ENCODE assay signal across 7 mouse cellular contexts in genomic region chr10:120872483-120872862, GRCm38 (mm10). TPM values are rescaled to one million over a fixed set of nuclear protein-coding genes. Genes with fewer than 3 reads are reported as not detected.
A peak's percentile ranks its signal among the peaks of the same experiment; 100 is the strongest.
DNase-seq lines count a peak whose midpoint lies in the region; ATAC-seq and TF ChIP-seq lines count a peak whose summit lies in the region.

No protein-coding gene starts in this region.

- no peaks in the 10 kb centered on the region for H3K27me3 ChIP-seq in MEL (ENCODE audit: control insufficient read depth in 1 of 2, insufficient read depth in 2 of 2, low read length in 2 of 2)
- H3K27me3 ChIP-seq in heart, embryonic 14.5 days (ENCODE audit: control insufficient read depth, insufficient read depth, low read length): no peaks in the 10 kb centered on the region
- H3K27me3 ChIP-seq in kidney, embryonic 16.5 days (ENCODE audit: insufficient read depth, low read length): no peaks in the 10 kb centered on the region

- H3K9ac ChIP-seq in MEL (ENCODE audit: control insufficient read depth, low read depth, low read length, poor library complexity, severe bottlenecking): no peak overlapping the region
- H3K9ac ChIP-seq in heart, embryonic 14.5 days (ENCODE audit: low read length): peak overlapping the region; percentile 64
- H3K9ac ChIP-seq in kidney, embryonic 16.5 days (replicated peaks; ENCODE audit: low read length): peak overlapping the region; percentile 51

- H3K4me1 ChIP-seq in MEL (ENCODE audit: control insufficient read depth in 1 of 2, insufficient read depth in 2 of 2, low read length in 2 of 2): peaks cover 0 to 10% of the 10 kb centered on the region in 2 experiments; a peak in 2 of 4 replicates
- peaks cover 29 to 51% of the 10 kb centered on the region in 2 experiments for H3K4me1 ChIP-seq in heart, embryonic 14.5 days (ENCODE audit: control insufficient read depth in 2 of 2, insufficient read depth in 2 of 2, low read length in 2 of 2)
- H3K4me1 ChIP-seq in kidney, embryonic 16.5 days (ENCODE audit: insufficient read depth, low read length): peaks cover 42% of the 10 kb centered on the region

- peak overlapping the region; percentile 60 for H3K4me2 ChIP-seq in heart, embryonic 14.5 days (ENCODE audit: low read length)
- peak overlapping the region; percentile 67 for H3K4me2 ChIP-seq in kidney, embryonic 16.5 days (replicated peaks; ENCODE audit: low read depth, low read length)

- peaks cover 0 to 9% of the 10 kb centered on the region in 2 experiments; a peak in 2 of 4 replicates for H3K36me3 ChIP-seq in MEL (ENCODE audit: control insufficient read depth in 1 of 2, insufficient read depth in 2 of 2, low read length in 2 of 2)
- H3K36me3 ChIP-seq in heart, embryonic 14.5 days (ENCODE audit: control insufficient read depth, insufficient read depth, low read length): peaks cover 21% of the 10 kb centered on the region
- H3K36me3 ChIP-seq in kidney, embryonic 16.5 days (ENCODE audit: insufficient read depth, low read length): 0 out of 2 replicates have a peak, but pooled peaks cover 3% of the 10 kb centered on the region

- H3K79me2 ChIP-seq in MEL (ENCODE audit: control insufficient read depth, insufficient read depth, low read length, poor library complexity): no peaks in the 10 kb centered on the region; the same call in 1 of the 2 replicates

- peak; percentile 57 to 74 (median 70) for TF ChIP-seq CTCF in MEL (IDR thresholded peaks at IDR 0.05 in 2 of 3, conservative IDR thresholded peaks at IDR 0.05 in 1 of 3; ENCODE audit: control insufficient read depth in 1 of 3, insufficient read depth in 1 of 3, low read depth in 2 of 3, low read length in 3 of 3, poor library complexity in 1 of 3, severe bottlenecking in 1 of 3)

- no peak for TF ChIP-seq POLR2A in MEL (IDR thresholded peaks at IDR 0.05; ENCODE audit: control insufficient read depth in 1 of 2, insufficient read depth in 1 of 2, low read depth in 1 of 2, low read length in 2 of 2, poor library complexity in 1 of 2)

- peak; percentile 74 to 75 for DNase-seq in B cell, adult 2 months
- DNase-seq in MEL (ENCODE audit: low read depth, low spot score): peak; percentile 59
- DNase-seq in embryo, embryonic 10 days (ENCODE audit: low spot score): peak; percentile 92
- DNase-seq in lung, postnatal 14 days: peak; percentile 60
- DNase-seq in retina, postnatal 7 days (ENCODE audit: low read depth, low spot score): peak; percentile 46

- H3K9me3 ChIP-seq in MEL (replicated peaks; ENCODE audit: insufficient read depth, low read length): no peaks in the 10 kb centered on the region
- H3K9me3 ChIP-seq in heart, embryonic 14.5 days (ENCODE audit: control insufficient read depth, low read length): no peaks in the 10 kb centered on the region
- H3K9me3 ChIP-seq in kidney, embryonic 16.5 days (ENCODE audit: low read length): no peaks in the 10 kb centered on the region

- TF ChIP-seq EP300 in MEL (IDR thresholded peaks at IDR 0.05; ENCODE audit: low read depth in 1 of 2, low read length in 2 of 2): no peak

- TF ChIP-seq RAD21 in MEL (IDR thresholded peaks at IDR 0.05; ENCODE audit: low read depth, low read length): peak; percentile 68

- peak; percentile 52; the same call in 1 of the 2 replicates for ATAC-seq in heart, embryonic 14.5 days (ENCODE audit: insufficient number of reproducible peaks, insufficient read depth, low FRiP score, low read depth)
- ATAC-seq in kidney, embryonic 16.5 days (ENCODE audit: low FRiP score, low TSS enrichment): peak; percentile 87

- no peak overlapping the region for H3K4me3 ChIP-seq in MEL (ENCODE audit: control insufficient read depth in 1 of 2, insufficient read depth in 1 of 2, low read depth in 2 of 2, low read length in 2 of 2)
- H3K4me3 ChIP-seq in heart, embryonic 14.5 days (ENCODE audit: control insufficient read depth in 1 of 2, insufficient read depth in 1 of 2, low read depth in 1 of 2, low read length in 2 of 2): peak overlapping the region; percentile 6 to 24; a peak in 1 of 4 replicates
- peak overlapping the region; percentile 41 for H3K4me3 ChIP-seq in kidney, embryonic 16.5 days (ENCODE audit: low read length)

- H3K27ac ChIP-seq in MEL (ENCODE audit: control insufficient read depth, low read depth, low read length): no peak overlapping the region
- H3K27ac ChIP-seq in heart, embryonic 14.5 days (replicated peaks in 1 of 2; ENCODE audit: control insufficient read depth in 1 of 2, insufficient read depth in 1 of 2, low read depth in 2 of 2, low read length in 2 of 2): peak overlapping the region; percentile 75 to 90
- H3K27ac ChIP-seq in kidney, embryonic 16.5 days (ENCODE audit: low read length): peak overlapping the region; percentile 77

- 3% methylated on average over 13 of the region's 13 CpGs for WGBS in heart, embryonic 14.5 days
- 1% methylated on average over 13 of the region's 13 CpGs for WGBS in kidney, embryonic 16.5 days

TF ChIP-seq in MEL, 35 proteins besides CTCF, POLR2A, EP300 and RAD21:
- TF ChIP-seq ZC3H11A (IDR thresholded peaks at IDR 0.05; ENCODE audit: low read depth, low read length) (peak; percentile 35; the same call in 1 of the 2 replicates), ZNF384 (IDR thresholded peaks at IDR 0.05; ENCODE audit: low read depth, low read length) (peak; percentile 98), CHD1 (IDR thresholded peaks at IDR 0.05; ENCODE audit: low read depth, low read length) (no peak), MAZ (IDR thresholded peaks at IDR 0.05; ENCODE audit: low read depth, low read length) (no peak), E2F4 (IDR thresholded peaks at IDR 0.05; ENCODE audit: borderline replicate concordance, low read depth, low read length) (no peak), SMC3 (IDR thresholded peaks at IDR 0.05; ENCODE audit: low read depth, low read length) (peak; percentile 53)

RNA-seq across cellular contexts. Expression of gene Msrb3, which starts 26.4 kb away (rescaled TPM):
- 0.13 and 0.15 TPM in 2 replicates for total RNA-seq in MEL (2012; rRNA removed)
- polyA plus RNA-seq in MEL (2012; ENCODE audit: insufficient read depth in 1 of 2, insufficient read length in 2 of 2, low read depth in 1 of 2, low replicate concordance in 2 of 2, missing spikeins in 1 of 2): under 1 TPM in 1 of 2 experiments, not detected in 1; 0.15 TPM
- 38.7 and 41.0 TPM in 2 replicates for polyA plus RNA-seq in heart, embryonic 14.5 days (2014; fragmentation: Nextera tagmentation; extraction: Ambion mirVana)
- polyA plus RNA-seq in kidney, embryonic 16.5 days (2015; fragmentation: Nextera tagmentation; extraction: Ambion mirVana): 8.7 and 11.6 TPM in 2 replicates

Comparison
In these comparisons a context has a peak if more than half of its experiments do, and no peak if none do; other contexts are left out.
1. H3K4me3 ChIP-seq: peak in heart, embryonic 14.5 days (2 of 2) and kidney, embryonic 16.5 days (single experiment); none in MEL (0 of 2).
2. Peak in every context shown above with its lines, with median percentiles within 50 percentile points of each other: DNase-seq.